ENCODE assay signal across 8 mouse cellular contexts in the genomic region with DNA sequence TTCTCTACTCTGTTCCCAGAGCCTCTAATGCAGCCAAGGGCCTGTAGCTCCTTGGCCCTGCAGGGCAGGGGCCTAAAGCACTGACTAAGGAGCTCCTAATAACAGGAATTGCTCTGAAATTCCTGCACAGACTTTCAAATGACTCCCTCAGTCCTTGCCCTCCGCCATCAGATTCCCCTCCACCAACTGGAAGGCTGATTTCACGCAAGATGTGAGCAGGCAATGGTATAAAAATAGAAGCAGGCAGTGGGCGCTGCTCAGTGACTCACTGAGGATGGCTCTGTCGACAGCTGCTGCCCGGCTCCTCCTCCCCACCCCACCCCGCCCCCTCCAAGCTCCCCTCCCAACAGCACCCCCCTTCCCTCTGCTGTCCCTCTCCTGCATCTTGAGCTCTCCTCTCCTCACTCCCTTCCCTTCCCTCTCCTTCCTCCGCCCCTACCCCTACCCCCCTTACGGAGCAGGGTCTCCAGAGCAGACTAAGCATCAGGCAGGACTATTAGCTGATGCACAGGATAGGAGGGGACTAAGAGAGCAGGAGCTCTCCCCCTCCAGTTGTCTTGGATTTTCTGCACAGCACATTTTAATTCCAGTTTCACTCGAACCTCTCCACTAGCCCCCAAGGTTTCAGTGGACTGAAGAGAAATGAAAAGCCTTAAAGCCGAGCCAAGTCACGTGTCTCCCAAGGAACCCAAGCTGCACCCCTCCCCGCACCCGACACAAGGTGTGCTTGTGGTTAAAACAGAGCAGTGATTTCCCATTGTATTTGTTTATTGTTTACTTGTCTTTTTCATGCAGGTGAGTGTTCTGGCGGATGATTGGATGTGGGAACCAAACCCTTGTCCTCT. TPM values are rescaled to one million over a fixed set of nuclear protein-coding genes. Genes with fewer than 3 reads are reported as not detected.
DNase-seq lines count a peak whose midpoint lies in the region; ATAC-seq lines count a peak whose summit lies in the region.

No protein-coding gene starts in this region.

- peaks cover 35% of the 10 kb centered on the region for H3K27me3 ChIP-seq in forebrain, embryonic 12.5 days

- DNase-seq in cerebellum, adult 9-11 months: peak; percentile 53
- DNase-seq in cerebellum, adult 11 months: no peak
- DNase-seq in 3T3-L1 (ENCODE audit: low read depth, low spot score): peak; percentile 90
- peak; percentile 51 for DNase-seq in layer of hippocampus, adult 9-10 months (ENCODE audit: low spot score)
- DNase-seq in neural tube, embryonic 10.5 days (ENCODE audit: extremely low spot score, low spot score): peak; percentile 24
- DNase-seq in ovary, postnatal 10 days (ENCODE audit: low spot score): no peak
- no peak for DNase-seq in natural killer cell, adult 2 months (ENCODE audit: low spot score in 2 of 2)

- peak overlapping the region; percentile 29 for H3K9ac ChIP-seq in forebrain, embryonic 12.5 days

- no peaks in the 10 kb centered on the region for H3K36me3 ChIP-seq in forebrain, embryonic 12.5 days (replicated peaks)

- ATAC-seq in forebrain, embryonic 12.5 days (ENCODE audit: low FRiP score): peak; percentile 87

- no peaks in the 10 kb centered on the region for H3K9me3 ChIP-seq in forebrain, embryonic 12.5 days

- peaks cover 14% of the 10 kb centered on the region for H3K4me1 ChIP-seq in forebrain, embryonic 12.5 days

- no peak overlapping the region for H3K4me3 ChIP-seq in forebrain, embryonic 12.5 days (replicated peaks)

- WGBS in forebrain, embryonic 12.5 days: 4% methylated on average over 13 of the region's 14 CpGs

- H3K27ac ChIP-seq in forebrain, embryonic 12.5 days: peak overlapping the region; percentile 57

- peak overlapping the region; percentile 33 for H3K4me2 ChIP-seq in forebrain, embryonic 12.5 days

RNA-seq across cellular contexts. Expression of a gene that starts 9.6 kb away (rescaled TPM):
- polyA plus RNA-seq in forebrain, embryonic 12.5 days (2016; fragmentation: Nextera tagmentation; extraction: Ambion mirVana): 0.94 and 2.4 TPM in 2 replicates

RNA-seq across cellular contexts. Expression of a gene that starts 24.9 kb away (rescaled TPM):
- 11.7 and 12.3 TPM in 2 replicates for polyA plus RNA-seq in forebrain, embryonic 12.5 days (2016; fragmentation: Nextera tagmentation; extraction: Ambion mirVana)

Comparison
In these comparisons a context has a peak if more than half of its experiments do, and no peak if none do; other contexts are left out.
1. DNase-seq: peak in cerebellum, adult 9-11 months (single experiment), 3T3-L1 (single experiment), layer of hippocampus, adult 9-10 months (single experiment) and neural tube, embryonic 10.5 days (single experiment); none in cerebellum, adult 11 months (single experiment), ovary, postnatal 10 days (single experiment) and natural killer cell, adult 2 months (0 of 2).